Mouse (Mus musculus) embryonic facial prominence, embryonic 11.5 days (tissue): Measurements from ENCODE around the gene Serpina1f. TPM values are rescaled to one million over a fixed set of nuclear protein-coding genes. Genes with fewer than 3 reads are reported as not detected.
A peak's percentile ranks its signal among the peaks of the same experiment; 100 is the strongest.

ENCODE experiments used
- ATAC-seq: fragments of 200-750 bp; cut with Nextera tagmentation; replicated peaks from 2 replicates; pipeline ENCODE4 v1.8.0; 2017; ENCODE audit warnings: low read depth; ENCODE audit not compliant: insufficient number of reproducible peaks, low FRiP score, low TSS enrichment
- DNase-seq: peaks from one replicate; pipeline ENCODE4 v3.0.0-alpha.2; 2015; ENCODE audit warnings: low spot score
- H3K27ac ChIP-seq: fragments of 300-500 bp; sonication (generic); replicated peaks from 2 replicates; pipeline ENCODE4 v1.5.1; 2014; ENCODE audit warnings: mild to moderate bottlenecking, low read depth, low read length, control low read depth
- H3K27me3 ChIP-seq: fragments of 300-500 bp; sonication (generic); 2 replicates; pipeline ENCODE4 v1.6.1; 2014; ENCODE audit warnings: mild to moderate bottlenecking, low read length, moderate library complexity, mixed read lengths; ENCODE audit not compliant: control insufficient read depth, insufficient read depth
- H3K36me3 ChIP-seq: fragments of 300-500 bp; sonication (generic); replicated peaks from 2 replicates; pipeline ENCODE4 v1.6.1; 2014; ENCODE audit warnings: low read depth, mild to moderate bottlenecking, low read length, moderate library complexity, mixed read lengths; ENCODE audit not compliant: control insufficient read depth, insufficient read depth
- H3K4me1 ChIP-seq: fragments of 300-500 bp; sonication (generic); 2 replicates; pipeline ENCODE4 v1.6.1; 2014; ENCODE audit warnings: low read length, mixed read lengths; ENCODE audit not compliant: control insufficient read depth, insufficient read depth
- H3K4me2 ChIP-seq: fragments of 300-500 bp; sonication (generic); 2 replicates; pipeline ENCODE4 v1.6.1; 2014; ENCODE audit warnings: low read depth, mild to moderate bottlenecking, control low read depth, low read length, moderate library complexity
- H3K4me3 ChIP-seq: fragments of 300-500 bp; sonication (generic); 2 replicates; pipeline ENCODE4 v1.5.1; 2014; ENCODE audit warnings: low read depth, low read length, control low read depth
- H3K9ac ChIP-seq: fragments of 300-500 bp; sonication (generic); replicated peaks from 2 replicates; pipeline ENCODE4 v1.6.1; 2014; ENCODE audit warnings: mild to moderate bottlenecking, control low read depth, low read length
- H3K9me3 ChIP-seq: fragments of 300-500 bp; sonication (generic); replicated peaks from 2 replicates; pipeline ENCODE4 v1.6.1; 2016; ENCODE audit warnings: mild to moderate bottlenecking, low read length, inconsistent platforms, mixed read lengths; ENCODE audit not compliant: control insufficient read depth
- WGBS: fragments of 180-500 bp; shearing (Covaris S2); extraction: QIAGEN DNeasy Blood & Tissue Kit; methylation state at CpG from one replicate; pipeline ENCODE4 v1.1.7; 2014; 5-methylcytosine and 5-hydroxymethylcytosine counted together
- polyA plus RNA-seq: library from polyadenylated mRNA; unstranded; fragments of >200 nt; fragmentation: Nextera tagmentation; extraction: Ambion mirVana; gene quantifications from 2 replicates; pipeline ENCODE4 v1.2.1, GENCODE M21; 2014

Gene Serpina1f
- polyA plus RNA-seq, 1 experiment from 2014 or later = not detected

DNA sequence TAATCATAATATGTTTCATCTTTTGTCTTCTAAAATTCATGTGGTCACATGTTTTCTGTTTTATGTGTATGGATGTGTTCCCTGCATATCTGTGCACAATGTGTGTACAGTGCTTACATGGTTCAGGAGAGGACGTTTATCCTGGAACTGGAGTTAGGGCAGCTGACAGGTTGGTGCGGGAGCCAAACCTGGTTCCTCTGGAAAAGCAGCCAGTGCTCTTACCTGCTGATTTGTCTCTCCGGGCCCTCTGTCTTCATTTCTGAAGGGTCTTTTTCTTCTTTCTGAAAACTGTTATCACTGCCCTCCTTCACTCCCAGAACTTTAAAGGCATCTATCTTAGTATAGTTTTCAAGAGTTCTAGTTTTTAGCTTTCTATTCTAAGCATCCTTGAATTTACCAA is 51.5 kb downstream of the Serpina1f start:
- Histone ChIP-seq H3K27me3 (no peaks in the 10 kb centered on the region), H3K9me3 (no peaks in the 10 kb centered on the region), H3K27ac (no peak overlapping the region), H3K36me3 (no peaks in the 10 kb centered on the region), H3K4me3 (no peak overlapping the region), H3K4me1 (no peaks in the 10 kb centered on the region), H3K4me2 (no peak overlapping the region), H3K9ac (no peak overlapping the region)
- WGBS = 79% methylated on average over 3 of the region's 3 CpGs
- DNase-seq (no peak), ATAC-seq (no peak)

DNA sequence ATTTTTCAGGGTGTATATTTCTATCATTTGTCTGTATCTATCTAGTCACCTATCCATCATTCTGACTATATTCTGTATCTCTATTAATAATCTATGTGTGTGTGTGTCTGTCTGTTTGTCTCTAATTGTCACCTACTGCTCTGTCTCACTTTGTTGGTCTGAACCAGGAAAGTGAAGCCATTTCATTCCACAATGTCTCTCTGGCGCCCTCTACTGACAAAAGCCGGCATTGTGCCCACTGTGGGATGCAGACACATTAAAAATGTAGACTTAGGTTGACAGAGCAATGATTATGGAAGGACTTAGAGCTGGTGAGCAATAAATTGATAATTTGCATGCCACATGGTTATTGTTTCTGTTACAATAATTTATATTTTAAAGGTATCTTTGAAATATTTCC is 52.0 kb downstream of the Serpina1f start:
- H3K4me3 ChIP-seq = no peak overlapping the region
- no peaks in the 10 kb centered on the region for H3K36me3 ChIP-seq
- no peak overlapping the region for H3K9ac ChIP-seq
- H3K4me2 ChIP-seq = no peak overlapping the region
- 0% methylated on average over 2 of the region's 2 CpGs for WGBS
- H3K27ac ChIP-seq = no peak overlapping the region
- H3K9me3 ChIP-seq = no peaks in the 10 kb centered on the region
- no peaks in the 10 kb centered on the region for H3K27me3 ChIP-seq
- ATAC-seq = no peak
- peak; percentile 86 for DNase-seq
- no peaks in the 10 kb centered on the region for H3K4me1 ChIP-seq

Other genes starting within 250 kb of the Serpina1f start
- not detected in 2 replicates for gene Ifi27l2b, start 238.3 kb downstream of the Serpina1f start, polyA plus RNA-seq
- 2.2 and 2.6 TPM in 2 replicates for gene Ppp4r4, start 163.2 kb downstream of the Serpina1f start, polyA plus RNA-seq
- gene Serpina10, start 64.1 kb downstream of the Serpina1f start, polyA plus RNA-seq = 0.14 TPM in 1 of 2 replicates, not detected in the other
- gene Serpina6, start 38.3 kb downstream of the Serpina1f start, polyA plus RNA-seq = 0.43 and 0.55 TPM in 2 replicates
- not detected in 2 replicates for gene Serpina16, start 19.4 kb downstream of the Serpina1f start, polyA plus RNA-seq
- gene Serpina1d, start 78.1 kb upstream of the Serpina1f start, polyA plus RNA-seq = not detected in 2 replicates
- 0.46 TPM in 1 of 2 replicates, not detected in the other for gene Serpina1b, start 134.8 kb upstream of the Serpina1f start, polyA plus RNA-seq
- gene Serpina1a, start 168.0 kb upstream of the Serpina1f start, polyA plus RNA-seq = not detected in 2 replicates
- gene Serpina1c, start 209.4 kb upstream of the Serpina1f start, polyA plus RNA-seq = 0.31 TPM in 1 of 2 replicates, not detected in the other